Mouse (Mus musculus) stomach, embryonic 16.5 days (tissue): ENCODE measurements around the gene Rnf223. TPM values are rescaled to one million over a fixed set of nuclear protein-coding genes. Genes with fewer than 3 reads are reported as not detected.

Experiments
- ATAC-seq: fragments of 200-750 bp; cut with Nextera tagmentation; 2 replicates; pipeline ENCODE4 v1.8.0; 2017; ENCODE audit warnings: moderate number of reproducible peaks, moderate TSS enrichment; ENCODE audit not compliant: insufficient read depth, low FRiP score
- H3K27ac ChIP-seq: fragments of 300-500 bp; sonication (generic); 2 replicates; pipeline ENCODE4 v1.5.1; 2014; ENCODE audit warnings: low read length
- H3K27me3 ChIP-seq: fragments of 300-500 bp; sonication (generic); 2 replicates; pipeline ENCODE4 v1.6.1; 2014; ENCODE audit warnings: low read length, control low read depth, mixed read lengths; ENCODE audit not compliant: control insufficient read depth, insufficient read depth
- H3K36me3 ChIP-seq: fragments of 300-500 bp; sonication (generic); 2 replicates; pipeline ENCODE4 v1.6.1; 2014; ENCODE audit warnings: low read length; ENCODE audit not compliant: control insufficient read depth, insufficient read depth
- H3K4me1 ChIP-seq: fragments of 300-500 bp; sonication (generic); 2 replicates; pipeline ENCODE4 v1.6.1; 2014; ENCODE audit warnings: low read length, control low read depth, mixed read lengths; ENCODE audit not compliant: control insufficient read depth, insufficient read depth
- H3K4me2 ChIP-seq: fragments of 300-500 bp; sonication (generic); 2 replicates; pipeline ENCODE4 v1.6.1; 2014; ENCODE audit warnings: low read depth, low read length, mixed read lengths
- H3K4me3 ChIP-seq: fragments of 300-500 bp; sonication (generic); replicated peaks from 2 replicates; pipeline ENCODE4 v1.5.1; 2014; ENCODE audit warnings: mild to moderate bottlenecking, low read length
- H3K9ac ChIP-seq: fragments of 300-500 bp; sonication (generic); 2 replicates; pipeline ENCODE4 v1.6.1; 2014; ENCODE audit warnings: low read length
- H3K9me3 ChIP-seq: fragments of 300-500 bp; sonication (generic); replicated peaks from 2 replicates; pipeline ENCODE4 v1.6.1; 2016; ENCODE audit warnings: low read length, control low read depth; ENCODE audit not compliant: control insufficient read depth
- WGBS: fragments of 180-500 bp; shearing (Covaris S2); extraction: QIAGEN DNeasy Blood & Tissue Kit; methylation state at CpG from one replicate; pipeline ENCODE4 v1.1.7; 2014; 5-methylcytosine and 5-hydroxymethylcytosine counted together
- polyA plus RNA-seq: library from polyadenylated mRNA; unstranded; fragments of >200 nt; fragmentation: Nextera tagmentation; extraction: Ambion mirVana; gene quantifications from 2 replicates; pipeline ENCODE4 v1.2.1, GENCODE M21; 2015

Rnf223 gene
- polyA plus RNA-seq, 1 experiment from 2014 or later: 1.1 TPM

GRCm38 (mm10) chr4:156093758-156094157 lies 36.6 kb upstream of the Rnf223 start:
- peak; percentile 80; the same call in 1 of the 2 replicates for ATAC-seq
- Histone ChIP-seq H3K9me3 (no peaks in the 10 kb centered on the region), H3K9ac (no peak overlapping the region), H3K4me1 (0 out of 2 replicates have a peak, but pooled peaks cover 6% of the 10 kb centered on the region), H3K36me3 (no peaks in the 10 kb centered on the region), H3K4me3 (no peak overlapping the region), H3K27me3 (no peaks in the 10 kb centered on the region), H3K27ac (peak overlapping the region; percentile 63), H3K4me2 (0 out of 2 replicates have a peak overlapping the region, but pooled peaks have one; percentile 11)
- 63% methylated on average over 5 of the region's 5 CpGs for WGBS

- 90% methylated on average over 1 of the region's 1 CpGs for WGBS
- Histone ChIP-seq H3K4me3 (no peak overlapping the region), H3K27me3 (no peaks in the 10 kb centered on the region), H3K4me2 (no peak overlapping the region), H3K27ac (no peak overlapping the region), H3K9ac (no peak overlapping the region), H3K4me1 (0 out of 2 replicates have a peak, but pooled peaks cover 6% of the 10 kb centered on the region), H3K9me3 (no peaks in the 10 kb centered on the region), H3K36me3 (no peaks in the 10 kb centered on the region)
- ATAC-seq: no peak
Observed at GRCm38 (mm10) chr4:156096191-156096590, 34.1 kb upstream of the Rnf223 start.

- no peak for ATAC-seq
- Histone ChIP-seq H3K4me2 (no peak overlapping the region), H3K27ac (no peak overlapping the region), H3K9me3 (no peaks in the 10 kb centered on the region), H3K4me3 (no peak overlapping the region), H3K9ac (no peak overlapping the region), H3K27me3 (no peaks in the 10 kb centered on the region), H3K36me3 (no peaks in the 10 kb centered on the region), H3K4me1 (0 out of 2 replicates have a peak, but pooled peaks cover 6% of the 10 kb centered on the region)
- 55% methylated on average over 9 of the region's 9 CpGs for whole genome bisulfite sequencing
Observed at GRCm38 (mm10) chr4:156097770-156098366, 32.4 kb upstream of the Rnf223 start.

GRCm38 (mm10) chr4:156099427-156099826 lies 30.9 kb upstream of the Rnf223 start:
- 73% methylated on average over 6 of the region's 6 CpGs for WGBS
- Histone ChIP-seq H3K9ac (no peak overlapping the region), H3K4me3 (no peak overlapping the region), H3K27ac (no peak overlapping the region), H3K36me3 (no peaks in the 10 kb centered on the region), H3K27me3 (no peaks in the 10 kb centered on the region), H3K4me2 (no peak overlapping the region), H3K9me3 (no peaks in the 10 kb centered on the region), H3K4me1 (0 out of 2 replicates have a peak, but pooled peaks cover under 1% of the 10 kb centered on the region)
- no peak for ATAC-seq

- Histone ChIP-seq H3K9ac (no peak overlapping the region), H3K27ac (peak overlapping the region; percentile 54), H3K4me2 (no peak overlapping the region), H3K36me3 (no peaks in the 10 kb centered on the region), H3K4me1 (no peaks in the 10 kb centered on the region), H3K9me3 (no peaks in the 10 kb centered on the region), H3K4me3 (no peak overlapping the region), H3K27me3 (no peaks in the 10 kb centered on the region)
- peak; percentile 70 for ATAC-seq
- WGBS: 59% methylated on average over 5 of the region's 5 CpGs
Observed at GRCm38 (mm10) chr4:156100501-156100900, 29.8 kb upstream of the Rnf223 start.

- H3K9ac ChIP-seq: no peak overlapping the region
- H3K4me2 ChIP-seq: no peak overlapping the region
- no peaks in the 10 kb centered on the region for H3K27me3 ChIP-seq
- H3K9me3 ChIP-seq: no peaks in the 10 kb centered on the region
- no peak overlapping the region for H3K4me3 ChIP-seq
- no peak for ATAC-seq
- no peaks in the 10 kb centered on the region for H3K36me3 ChIP-seq
- no peaks in the 10 kb centered on the region for H3K4me1 ChIP-seq
- H3K27ac ChIP-seq: peak overlapping the region; percentile 54; the same call in 1 of the 2 replicates
- WGBS: 40% methylated on average over 3 of the region's 3 CpGs
Observed at GRCm38 (mm10) chr4:156101481-156101903, 28.8 kb upstream of the Rnf223 start.

GRCm38 (mm10) chr4:156103342-156103741 lies 27.0 kb upstream of the Rnf223 start:
- H3K27me3 ChIP-seq: no peaks in the 10 kb centered on the region
- no peaks in the 10 kb centered on the region for H3K36me3 ChIP-seq
- H3K4me2 ChIP-seq: no peak overlapping the region
- H3K4me1 ChIP-seq: no peaks in the 10 kb centered on the region
- no peak overlapping the region for H3K4me3 ChIP-seq
- H3K9me3 ChIP-seq: no peaks in the 10 kb centered on the region
- no peak overlapping the region for H3K27ac ChIP-seq
- no peak for ATAC-seq
- no peak overlapping the region for H3K9ac ChIP-seq
- 61% methylated on average over 4 of the region's 4 CpGs for WGBS

GRCm38 (mm10) chr4:156108606-156109546 lies 21.4 kb upstream of the Rnf223 start:
- H3K4me3 ChIP-seq: peak overlapping the region; percentile 59

More at GRCm38 (mm10) chr4:156108606-156109546, 21.4 kb upstream of the Rnf223 start:
- no peaks in the 10 kb centered on the region for H3K4me1 ChIP-seq
- H3K27ac ChIP-seq: peak overlapping the region; percentile 88
- H3K27me3 ChIP-seq: no peaks in the 10 kb centered on the region
- no peaks in the 10 kb centered on the region for H3K36me3 ChIP-seq
- ATAC-seq: peak; percentile 35; the same call in 1 of the 2 replicates
- peak overlapping the region; percentile 80 for H3K9ac ChIP-seq
- peak overlapping the region; percentile 50 for H3K4me2 ChIP-seq
- no peaks in the 10 kb centered on the region for H3K9me3 ChIP-seq
- WGBS: 17% methylated on average over 13 of the region's 13 CpGs
